Mouse (Mus musculus) olfactory bulb, adult 2 months (tissue): ENCODE measurements around the gene Clybl.

Source experiments
- CTCF ChIP-seq: fragments of 200-500 bp; IDR thresholded peaks from 2 replicates; pipeline ENCODE4 v1.5.1; 2012; ENCODE audit warnings: low read depth, mild to moderate bottlenecking, low read length, moderate library complexity; ENCODE audit not compliant: insufficient read depth
- POLR2A ChIP-seq: fragments of 200-500 bp; IDR thresholded peaks from 2 replicates; pipeline ENCODE4 v1.6.1; 2012; ENCODE audit warnings: mild to moderate bottlenecking, low read depth, low read length, moderate library complexity; ENCODE audit not compliant: insufficient read depth

GRCm38 (mm10) chr14:122376482-122377143 lies 195.1 kb downstream of the Clybl start:
- TF ChIP-seq CTCF = no peak
- TF ChIP-seq POLR2A = no peak
